ENCODE assay signal across 14 mouse cellular contexts in the genomic region with DNA sequence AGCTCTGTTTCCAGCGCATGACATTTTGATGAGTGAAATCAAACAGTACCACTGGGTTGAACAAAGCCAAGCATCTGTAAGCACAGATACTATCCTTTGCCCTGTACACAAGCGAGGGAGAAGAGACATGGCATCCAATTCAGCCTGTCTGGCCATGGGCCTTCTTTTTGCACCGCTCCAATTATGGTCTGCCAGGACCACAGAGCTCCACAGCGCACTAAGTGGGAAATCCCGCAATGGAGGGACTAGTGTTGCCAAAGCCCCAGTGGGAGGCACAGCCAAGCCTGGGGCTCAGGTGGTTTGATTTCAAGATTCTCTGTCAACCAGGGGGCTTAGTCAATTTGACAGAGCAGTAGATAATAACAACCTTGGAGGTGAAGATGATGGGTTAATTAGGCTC.
"Had no signal": no experiment of that assay in that cellular context is flagged by ENCODE, and none has a peak within 500 bp of the region (broad histone marks: within the 10 kb centered on the region; RNA-seq: fewer than 3 reads in every experiment).

No protein-coding gene starts in this region.

- H3K9me3 ChIP-seq: liver, embryonic 13.5 days had no signal

- H3K4me3 ChIP-seq: left cerebral cortex, adult 2 months; liver, embryonic 13.5 days had no signal

- H3K9ac ChIP-seq: liver, embryonic 13.5 days had no signal

- H3K27ac ChIP-seq: left cerebral cortex, adult 2 months; liver, embryonic 13.5 days; stomach, postnatal 0 days had no signal

- H3K36me3 ChIP-seq: liver, embryonic 13.5 days had no signal

- DNase-seq: kidney, postnatal 10 days; layer of hippocampus, postnatal 36 days; liver, embryonic 13.5 days; lung, adult 2 months; lung, postnatal 14 days; lung, postnatal 4 days; right cerebral cortex, adult 18-20 months; right cerebral cortex, postnatal 14 days; right cerebral cortex, postnatal 4 days; thymus, adult 2 months; thymus, postnatal 14 days had no signal

- H3K4me2 ChIP-seq: liver, embryonic 13.5 days; midbrain, embryonic 11.5 days had no signal
